Mouse (Mus musculus) heart, postnatal 0 days (tissue): Measurements from ENCODE around the gene Nxnl1. TPM values are rescaled to one million over a fixed set of nuclear protein-coding genes. Genes with fewer than 3 reads are reported as not detected.

Source experiments
- ATAC-seq: fragments of 200-750 bp; cut with Nextera tagmentation; 2 replicates; pipeline ENCODE4 v1.8.0; 2017; ENCODE audit warnings: low read depth, moderate number of reproducible peaks, moderate library complexity; ENCODE audit not compliant: insufficient read depth
- DNase-seq: peaks from one replicate; pipeline ENCODE4 v3.0.0-alpha.2; 2016; ENCODE audit warnings: low spot score
- H3K27ac ChIP-seq: fragments of 300-500 bp; sonication (generic); 2 replicates; pipeline ENCODE4 v1.5.1; 2014; ENCODE audit warnings: low read depth, mild to moderate bottlenecking
- H3K27me3 ChIP-seq: fragments of 300-500 bp; sonication (generic); 2 replicates; pipeline ENCODE4 v1.6.1; 2014; ENCODE audit warnings: low read length, mixed read lengths; ENCODE audit not compliant: control insufficient read depth, insufficient read depth
- H3K36me3 ChIP-seq: fragments of 300-500 bp; sonication (generic); replicated peaks from 2 replicates; pipeline ENCODE4 v1.6.1; 2014; ENCODE audit warnings: low read length, mixed read lengths; ENCODE audit not compliant: control insufficient read depth, insufficient read depth
- H3K4me1 ChIP-seq: fragments of 300-500 bp; sonication (generic); 2 replicates; pipeline ENCODE4 v1.6.1; 2014; ENCODE audit warnings: antibody characterized with exemption; ENCODE audit not compliant: control insufficient read depth, insufficient read depth
- H3K4me2 ChIP-seq: fragments of 300-500 bp; sonication (generic); 2 replicates; pipeline ENCODE4 v1.6.1; 2014; ENCODE audit warnings: low read depth, mild to moderate bottlenecking, low read length, moderate library complexity
- H3K4me3 ChIP-seq: fragments of 300-500 bp; sonication (generic); 2 replicates; pipeline ENCODE4 v1.5.1; 2014; ENCODE audit warnings: low read depth, low read length
- H3K9ac ChIP-seq: fragments of 300-500 bp; sonication (generic); replicated peaks from 2 replicates; pipeline ENCODE4 v1.6.1; 2014; ENCODE audit warnings: low read depth, low read length, mixed read lengths
- H3K9me3 ChIP-seq: fragments of 300-500 bp; sonication (generic); replicated peaks from 2 replicates; pipeline ENCODE4 v1.6.1; 2016; ENCODE audit warnings: low read length; ENCODE audit not compliant: control insufficient read depth
- CTCF ChIP-seq: IDR thresholded peaks from 2 replicates; pipeline ENCODE4 v1.5.1; 2016; ENCODE audit warnings: antibody characterized with exemption, control low read depth, low read depth
- EP300 ChIP-seq: IDR thresholded peaks from 2 replicates; pipeline ENCODE4 v1.6.1; 2016; ENCODE audit warnings: antibody characterized with exemption, low read depth
- WGBS: fragments of 180-500 bp; shearing (Covaris S2); extraction: QIAGEN DNeasy Blood & Tissue Kit; methylation state at CpG from one replicate; pipeline ENCODE4 v1.1.7; 2014; 5-methylcytosine and 5-hydroxymethylcytosine counted together
- polyA plus RNA-seq: library from polyadenylated mRNA; unstranded; fragments of >200 nt; fragmentation: Nextera tagmentation; extraction: Ambion mirVana; gene quantifications from 2 replicates; pipeline ENCODE4 v1.2.1, GENCODE M21; 2015
- total RNA-seq: library from RNA; depleted of rRNA; stranded (reverse); fragments of >200 nt; gene quantifications from 2 replicates; pipeline ENCODE4 v1.2.3, GENCODE M21; 2014; ENCODE audit warnings: low replicate concordance

Gene Nxnl1
- total and polyA plus RNA-seq, 2 experiments from 2014 or later, result 0.12 TPM; not detected in 1

- TF ChIP-seq CTCF (0 out of 2 replicates have a peak, but pooled peaks have one; percentile 1), EP300 (no peak)
- H3K4me1 ChIP-seq, result peaks cover 29% of the 10 kb centered on the region
- ATAC-seq, result peak; percentile 76
- peak; percentile 77 for DNase-seq
- no peaks in the 10 kb centered on the region for H3K9me3 ChIP-seq
- WGBS, result 13% methylated on average over 13 of the region's 13 CpGs
- H3K36me3 ChIP-seq, result no peaks in the 10 kb centered on the region
- peak within 1 kb of the TSS; percentile 94 for H3K27ac ChIP-seq
- H3K4me2 ChIP-seq, result peak within 1 kb of the TSS; percentile 66
- no peaks in the 10 kb centered on the region for H3K27me3 ChIP-seq
- peak within 1 kb of the TSS; percentile 50 for H3K9ac ChIP-seq
- peak within 1 kb of the TSS; percentile 67 for H3K4me3 ChIP-seq
Measured at GRCm38 (mm10) chr8:71568387-71568937, 2.1 kb upstream of the Nxnl1 start, which contains the start of gene Slc27a1. Slc27a1 (plus strand) TSS chr8:71568882.

GRCm38 (mm10) chr8:71567587-71567986, 1.2 kb upstream of the Nxnl1 start:
- no peak for TF ChIP-seq EP300
- TF ChIP-seq CTCF, result no peak
- peaks cover 2% of the 10 kb centered on the region for H3K27me3 ChIP-seq

GRCm38 (mm10) chr8:71563992-71564391, 2.4 kb downstream of the Nxnl1 start:
- ATAC-seq, result no peak

More at GRCm38 (mm10) chr8:71567587-71567986, 1.2 kb upstream of the Nxnl1 start:
- no peaks in the 10 kb centered on the region for H3K36me3 ChIP-seq
- peaks cover 21% of the 10 kb centered on the region for H3K4me1 ChIP-seq
- peak overlapping the region; percentile 94 for H3K27ac ChIP-seq
- ATAC-seq (no peak), DNase-seq (no peak)
- no peak overlapping the region for H3K4me3 ChIP-seq
- 55% methylated on average over 7 of the region's 7 CpGs for WGBS
- no peak overlapping the region for H3K9ac ChIP-seq
- H3K4me2 ChIP-seq, result no peak overlapping the region
- H3K9me3 ChIP-seq, result no peaks in the 10 kb centered on the region

GRCm38 (mm10) chr8:71562751-71563150, 3.6 kb downstream of the Nxnl1 start:
- no peaks in the 10 kb centered on the region for H3K9me3 ChIP-seq
- no peak for TF ChIP-seq EP300
- TF ChIP-seq CTCF, result peak; percentile 77
- ATAC-seq (peak; percentile 77), DNase-seq (peak; percentile 57)
- H3K36me3 ChIP-seq, result no peaks in the 10 kb centered on the region
- no peak overlapping the region for H3K27ac ChIP-seq
- peaks cover 48% of the 10 kb centered on the region for H3K27me3 ChIP-seq
- H3K9ac ChIP-seq, result no peak overlapping the region
- H3K4me3 ChIP-seq, result 0 out of 2 replicates have a peak overlapping the region, but pooled peaks have one; percentile 12
- WGBS, result under 1% methylated on average over 33 of the region's 33 CpGs
- peak overlapping the region; percentile 43 for H3K4me2 ChIP-seq
- H3K4me1 ChIP-seq, result 0 out of 2 replicates have a peak, but pooled peaks cover 8% of the 10 kb centered on the region

More at GRCm38 (mm10) chr8:71563992-71564391, 2.4 kb downstream of the Nxnl1 start:
- no peak overlapping the region for H3K4me3 ChIP-seq
- no peak for TF ChIP-seq EP300
- 0 out of 2 replicates have a peak, but pooled peaks have one; percentile 9 for TF ChIP-seq CTCF
- DNase-seq, result no peak
- H3K4me2 ChIP-seq, result no peak overlapping the region
- 82% methylated on average over 4 of the region's 4 CpGs for WGBS
- peaks cover 35% of the 10 kb centered on the region for H3K27me3 ChIP-seq
- H3K27ac ChIP-seq, result no peak overlapping the region
- H3K9ac ChIP-seq, result no peak overlapping the region
- peaks cover 14% of the 10 kb centered on the region; the same call in 1 of the 2 replicates for H3K4me1 ChIP-seq
- H3K36me3 ChIP-seq, result no peaks in the 10 kb centered on the region
- H3K9me3 ChIP-seq, result no peaks in the 10 kb centered on the region

GRCm38 (mm10) chr8:71561401-71561800, 5.0 kb downstream of the Nxnl1 start:
- peaks cover 53% of the 10 kb centered on the region for H3K27me3 ChIP-seq
- no peaks in the 10 kb centered on the region for H3K9me3 ChIP-seq
- H3K4me3 ChIP-seq, result no peak overlapping the region
- no peak overlapping the region for H3K4me2 ChIP-seq
- H3K9ac ChIP-seq, result no peak overlapping the region
- H3K36me3 ChIP-seq, result no peaks in the 10 kb centered on the region
- TF ChIP-seq CTCF (peak; percentile 96), EP300 (no peak)
- 6% methylated on average over 15 of the region's 15 CpGs for WGBS
- no peak overlapping the region for H3K27ac ChIP-seq
- DNase-seq (peak; percentile 71), ATAC-seq (peak; percentile 42; the same call in 1 of the 2 replicates)
- H3K4me1 ChIP-seq, result 0 out of 2 replicates have a peak, but pooled peaks cover 4% of the 10 kb centered on the region

- peaks cover 53% of the 10 kb centered on the region for H3K27me3 ChIP-seq
- DNase-seq (no peak), ATAC-seq (no peak)
- H3K36me3 ChIP-seq, result no peaks in the 10 kb centered on the region
- no peaks in the 10 kb centered on the region for H3K9me3 ChIP-seq
- H3K4me3 ChIP-seq, result no peak overlapping the region
- H3K4me2 ChIP-seq, result no peak overlapping the region
- 78% methylated on average over 5 of the region's 5 CpGs for WGBS
- H3K27ac ChIP-seq, result no peak overlapping the region
- TF ChIP-seq CTCF (no peak), EP300 (no peak)
- 0 out of 2 replicates have a peak, but pooled peaks cover 4% of the 10 kb centered on the region for H3K4me1 ChIP-seq
- H3K9ac ChIP-seq, result no peak overlapping the region
Measured at GRCm38 (mm10) chr8:71560765-71561164, 5.6 kb downstream of the Nxnl1 start.
